Mouse (Mus musculus) cerebellum, adult 18-20 months (tissue): ENCODE data around the gene Serpina3g.

ENCODE experiments used
- DNase-seq, 2 experiments: peaks; one replicate each; pipeline ENCODE4 v3.0.0; 2021

The Serpina3g gene

DNA sequence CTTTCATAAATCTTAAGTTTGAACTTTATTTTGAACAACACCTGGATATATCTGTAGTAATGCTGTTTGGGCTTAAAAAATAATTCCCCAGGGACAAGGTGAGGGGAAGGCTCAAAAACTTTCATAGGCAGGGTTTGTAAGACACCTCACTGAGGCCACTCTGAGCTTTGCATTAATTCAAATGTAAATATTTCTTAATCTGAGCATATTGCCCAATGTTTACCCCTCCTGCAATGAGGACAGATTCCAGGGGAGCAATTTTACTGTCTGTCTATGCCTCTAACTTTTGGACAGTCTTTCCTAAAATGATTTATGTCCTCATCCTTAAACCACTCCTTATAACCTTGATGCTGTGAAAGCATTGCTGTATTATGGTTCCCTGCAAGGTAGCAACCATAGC lies 52.3 kb downstream of the Serpina3g start:
- DNase-seq, result no peak

DNA sequence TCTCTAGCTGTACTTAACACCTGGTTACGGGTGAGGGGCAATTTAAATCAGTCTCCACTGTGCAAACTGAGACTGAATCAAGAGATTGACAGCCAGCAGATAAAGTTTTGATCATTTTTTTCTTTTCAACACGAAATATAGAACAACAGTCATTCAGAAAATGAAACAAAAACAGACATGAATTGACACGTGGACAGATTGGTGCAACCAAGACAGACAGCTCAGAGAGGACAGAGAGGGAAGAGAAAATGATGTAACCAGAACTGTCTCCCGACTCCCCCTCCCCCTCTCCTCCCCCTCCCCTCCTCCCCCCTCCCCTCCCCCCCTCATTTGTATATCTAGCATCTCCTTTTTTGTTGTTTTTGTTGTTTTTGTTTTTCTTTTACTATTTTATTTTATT lies 53.8 kb downstream of the Serpina3g start:
- no peak for DNase-seq
